Mouse (Mus musculus) heart, postnatal 36 days (tissue): ENCODE results near the gene Csrp1. TPM values are rescaled to one million over a fixed set of nuclear protein-coding genes. Genes with fewer than 3 reads are reported as not detected.

ENCODE experiments used
- DNase-seq, 2 experiments: peaks; one replicate each; pipeline ENCODE4 v3.0.0; 2021 to 2022
- intact Hi-C: fragments of 180-260 bp; cut with DNase I; formaldehyde crosslinking; loops from one replicate; pipeline ENCODE4 v1.15.1; 2025
- total RNA-seq, 2 experiments: library from RNA; stranded (reverse); gene quantifications; 2 replicates each; pipeline ENCODE4 v1.2.3; 2021

The Csrp1 gene
- total RNA-seq, 2 experiments from 2014 or later = 46.5 to 52.8 TPM

DNA sequence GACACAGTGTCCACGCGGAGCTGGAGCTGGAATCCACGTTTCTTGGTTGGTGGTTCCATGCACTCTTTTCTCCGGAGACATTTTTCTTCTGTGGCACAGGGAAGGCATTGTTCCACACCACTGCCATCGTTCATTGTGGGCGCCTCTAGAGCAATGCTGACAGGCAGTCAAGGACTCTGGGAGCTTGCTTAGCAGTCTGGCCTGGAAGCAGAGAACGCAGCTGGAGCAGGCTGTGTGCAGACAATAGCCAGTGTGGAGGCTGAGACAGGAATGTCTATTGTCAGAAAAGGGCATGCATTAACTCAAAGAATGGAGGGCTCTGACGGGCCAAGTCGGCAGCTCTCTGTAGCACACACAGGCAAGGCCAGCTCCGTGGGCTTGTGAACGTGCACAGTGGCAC lies 25.7 kb upstream of the Csrp1 start:
- DNase-seq = no peak
- intact Hi-C loops = loop anchor here (10.0 kb wide), 1 partner anchor 529 kb away; the partner anchor contains the start of gene Gpr37l1

DNA sequence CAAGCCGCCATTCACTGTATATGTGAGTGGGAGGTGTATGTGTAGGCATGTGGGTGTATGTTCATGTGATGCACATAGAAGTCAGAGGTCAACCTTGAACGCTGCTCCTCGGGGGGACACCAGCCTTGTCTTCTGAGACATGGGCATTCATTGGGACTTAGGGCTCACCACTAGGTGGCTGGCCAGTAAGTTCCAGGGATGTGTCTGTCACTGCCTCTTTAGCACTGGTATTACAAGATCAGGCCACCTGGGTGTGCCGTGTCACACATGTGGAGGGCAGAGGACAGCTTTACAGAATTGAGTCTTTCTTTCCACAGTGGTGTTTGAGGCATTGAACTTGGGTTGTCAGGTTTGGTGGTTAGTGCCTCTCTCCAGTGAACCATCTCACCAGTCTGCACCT lies 22.4 kb upstream of the Csrp1 start:
- intact Hi-C loops = loop anchor here (10.0 kb wide), 1 partner anchor 533 kb away; the partner anchor contains the start of gene Gpr37l1
- no peak for DNase-seq

- intact Hi-C loops = loop anchor here (1.0 to 10.0 kb wide), 2 partner anchors 10 to 533 kb away; partner anchors contain the start of gene Gpr37l1
- no peak for DNase-seq
Observed at GRCm38 (mm10) chr1:135698046-135698445, 21.8 kb upstream of the Csrp1 start.

GRCm38 (mm10) chr1:135698451-135698921 lies 21.4 kb upstream of the Csrp1 start:
- no peak for DNase-seq
- intact Hi-C loops = loop anchor here (1.0 to 10.0 kb wide), 2 partner anchors 10 to 534 kb away; partner anchors contain the start of gene Gpr37l1

- intact Hi-C loops = loop anchor here (1.0 to 10.0 kb wide), 5 partner anchors 11 to 534 kb away; partner anchors contain the start of gene Gpr37l1
- peak; percentile 86 for DNase-seq
Observed at GRCm38 (mm10) chr1:135698996-135699705, 20.7 kb upstream of the Csrp1 start.

GRCm38 (mm10) chr1:135699892-135700291 lies 20.0 kb upstream of the Csrp1 start:
- no peak for DNase-seq
- intact Hi-C loops = loop anchor here (1.0 to 10.0 kb wide), 4 partner anchors 30 to 535 kb away; partner anchors contain the start of gene Gpr37l1

- DNase-seq = peak; percentile 80 to 86
- intact Hi-C loops = no loop called here
Observed at GRCm38 (mm10) chr1:135700605-135701004, 19.3 kb upstream of the Csrp1 start.

- intact Hi-C loops = no loop called here
- DNase-seq = no peak
Observed at GRCm38 (mm10) chr1:135701314-135701713, 18.5 kb upstream of the Csrp1 start.

DNA sequence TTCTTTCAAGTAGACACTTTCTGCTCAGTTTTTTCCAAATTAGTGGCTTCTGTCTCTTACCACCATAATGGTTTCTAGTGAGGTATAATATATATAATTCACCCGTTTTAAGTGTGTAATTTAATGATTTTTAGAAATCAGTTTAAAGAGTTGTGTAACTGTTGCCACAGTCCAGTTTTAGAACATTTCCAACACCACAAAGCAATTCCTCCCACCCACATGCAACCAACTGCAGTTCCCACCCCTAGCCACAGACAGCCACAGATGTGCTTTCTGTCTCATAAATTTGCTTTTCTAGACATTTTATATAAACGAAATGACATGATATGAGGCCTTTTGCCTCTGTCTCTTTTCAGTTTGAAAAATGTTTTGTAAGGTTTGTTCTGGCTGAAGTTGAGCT lies 17.1 kb upstream of the Csrp1 start:
- DNase-seq = no peak
- intact Hi-C loops = no loop called here

DNA sequence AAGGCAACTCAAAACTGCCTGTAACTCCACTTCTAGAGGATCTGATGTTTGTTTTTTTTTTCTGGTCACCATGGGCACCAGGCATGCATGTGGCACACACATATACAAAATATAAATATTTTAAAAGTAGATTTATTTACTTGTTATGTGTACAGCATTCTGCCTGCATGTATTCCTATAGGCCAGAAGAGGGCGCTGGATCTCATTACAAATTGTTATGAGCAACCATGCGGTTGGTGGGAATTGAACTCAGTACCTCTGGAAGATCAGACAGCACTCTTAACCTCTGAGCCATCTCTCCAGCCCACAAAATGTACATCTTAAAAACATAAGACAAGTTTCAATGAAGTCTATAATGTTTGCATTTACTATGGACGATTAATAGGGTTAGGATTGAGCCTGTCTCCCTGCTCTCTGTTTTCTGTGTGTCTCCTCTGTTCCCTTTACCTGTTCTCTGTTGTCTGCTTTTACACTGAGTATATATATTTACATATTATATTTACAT lies 15.5 kb upstream of the Csrp1 start:
- intact Hi-C loops = no loop called here
- no peak for DNase-seq

DNA sequence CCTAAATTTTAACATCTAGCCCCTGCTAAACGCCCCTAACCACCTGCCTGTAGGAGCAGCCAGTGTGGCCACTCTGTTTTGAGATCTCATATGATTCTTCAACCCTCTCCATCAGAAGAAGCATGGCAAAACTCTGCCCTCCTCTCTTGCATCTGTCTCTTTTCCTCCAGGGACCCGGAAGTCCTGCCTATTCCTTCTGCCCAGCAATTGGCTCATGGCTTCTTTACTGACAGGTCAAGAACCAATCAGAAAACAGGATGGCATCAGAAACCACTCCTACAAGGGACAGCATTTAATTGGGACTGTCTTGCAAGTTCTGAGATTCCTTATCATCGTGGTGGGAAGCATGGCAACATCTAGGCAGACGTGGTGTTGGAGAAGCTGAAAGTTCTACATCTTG lies 11.5 kb upstream of the Csrp1 start:
- DNase-seq = no peak
- intact Hi-C loops = no loop called here

GRCm38 (mm10) chr1:135711126-135711525 lies 8.7 kb upstream of the Csrp1 start:
- no peak for DNase-seq
- intact Hi-C loops = loop anchor here (10.0 kb wide), 1 partner anchor 234 kb away; no protein-coding TSS in a partner anchor

- intact Hi-C loops = loop anchor here (10.0 kb wide), 1 partner anchor 231 kb away; no protein-coding TSS in a partner anchor
- DNase-seq = no peak
Observed at GRCm38 (mm10) chr1:135714028-135714815, 5.6 kb upstream of the Csrp1 start.

GRCm38 (mm10) chr1:135714901-135715609 lies 4.8 kb upstream of the Csrp1 start:
- DNase-seq = no peak
- intact Hi-C loops = loop anchor here (10.0 kb wide), 1 partner anchor 230 kb away; no protein-coding TSS in a partner anchor

DNA sequence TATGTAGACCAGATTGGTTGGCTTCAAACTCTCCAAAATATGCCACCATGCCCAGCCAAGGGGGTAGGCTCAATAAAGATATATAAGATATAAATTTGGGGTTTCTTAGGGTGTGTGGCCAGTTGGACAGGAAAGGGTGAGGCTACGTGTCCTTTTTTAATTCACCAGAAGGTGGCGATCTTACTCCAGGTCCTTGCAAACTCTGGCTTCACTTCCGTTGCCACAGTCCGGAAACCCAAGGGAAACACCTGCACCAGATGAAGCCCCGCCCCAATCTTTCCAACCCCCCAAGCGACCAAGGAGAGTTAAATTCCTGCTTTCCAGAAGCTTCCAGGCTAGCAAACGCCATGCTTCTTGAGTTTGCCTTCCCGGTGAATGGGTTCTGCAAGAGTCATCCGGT lies 375 bp upstream of the Csrp1 start:
- intact Hi-C loops = loop anchor here (1.0 to 10.0 kb wide), 3 partner anchors 34 to 225 kb away; no protein-coding TSS in a partner anchor
- peak; percentile 74 to 77 for DNase-seq

DNA sequence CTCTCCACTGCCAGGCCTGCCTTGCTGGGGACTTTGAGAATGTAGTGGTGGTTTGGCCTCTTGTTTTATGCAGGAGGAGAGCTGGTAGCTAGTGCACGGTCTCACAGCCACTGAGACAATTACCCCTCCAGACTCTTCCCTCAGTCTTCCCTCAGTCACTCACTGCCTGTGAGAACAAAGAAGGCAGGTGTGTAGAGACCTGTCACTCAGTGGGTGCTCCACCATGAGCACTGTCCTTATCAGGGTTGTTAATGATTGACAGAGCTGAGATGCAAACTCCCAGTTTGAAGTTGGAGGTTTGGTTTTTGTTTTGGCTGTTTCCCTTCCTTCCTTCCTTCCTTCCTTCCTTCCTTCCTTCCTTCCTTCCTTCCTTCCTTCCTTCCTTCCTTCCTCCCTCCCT lies 3.2 kb downstream of the Csrp1 start:
- intact Hi-C loops = no loop called here
- no peak for DNase-seq

DNA sequence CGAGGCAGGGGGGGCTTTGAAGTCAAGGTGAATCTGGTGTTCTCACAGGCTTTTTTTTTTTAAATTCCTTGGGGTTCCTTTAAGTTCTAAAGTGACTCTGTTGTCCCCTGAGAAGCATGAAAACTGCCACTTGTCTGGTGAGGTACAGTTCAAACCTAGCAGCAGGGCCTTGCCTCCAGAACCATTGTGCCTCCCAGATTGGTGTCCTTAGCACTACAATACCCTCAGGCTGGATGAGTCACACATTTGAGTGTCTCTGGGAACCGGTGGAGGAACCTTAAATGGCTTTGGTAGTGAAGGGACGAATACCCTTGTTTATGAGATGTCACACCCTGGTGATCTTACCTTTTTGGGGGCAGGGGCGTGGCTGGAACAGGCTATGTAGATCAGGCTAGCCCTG lies 4.3 kb downstream of the Csrp1 start:
- no peak for DNase-seq
- intact Hi-C loops = no loop called here

DNA sequence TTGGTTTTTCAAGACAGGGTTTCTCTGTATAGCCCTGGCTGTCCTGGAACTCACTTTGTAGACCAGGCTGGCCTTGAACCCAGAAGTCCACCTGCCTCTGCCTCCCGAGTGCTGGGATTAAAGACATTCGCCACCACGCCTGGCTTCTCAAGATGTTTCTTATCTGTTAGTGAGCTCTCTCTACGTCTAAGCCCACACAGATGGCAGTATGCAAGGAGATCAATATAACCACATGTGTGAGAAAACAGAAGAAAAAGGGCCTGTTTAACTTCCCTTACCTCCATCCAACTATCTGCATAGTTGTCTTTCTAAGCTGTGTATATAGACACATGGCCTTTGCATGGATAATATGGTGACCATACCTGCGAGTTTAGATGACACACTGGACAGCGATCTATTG lies 5.5 kb downstream of the Csrp1 start:
- no peak for DNase-seq
- intact Hi-C loops = no loop called here

DNA sequence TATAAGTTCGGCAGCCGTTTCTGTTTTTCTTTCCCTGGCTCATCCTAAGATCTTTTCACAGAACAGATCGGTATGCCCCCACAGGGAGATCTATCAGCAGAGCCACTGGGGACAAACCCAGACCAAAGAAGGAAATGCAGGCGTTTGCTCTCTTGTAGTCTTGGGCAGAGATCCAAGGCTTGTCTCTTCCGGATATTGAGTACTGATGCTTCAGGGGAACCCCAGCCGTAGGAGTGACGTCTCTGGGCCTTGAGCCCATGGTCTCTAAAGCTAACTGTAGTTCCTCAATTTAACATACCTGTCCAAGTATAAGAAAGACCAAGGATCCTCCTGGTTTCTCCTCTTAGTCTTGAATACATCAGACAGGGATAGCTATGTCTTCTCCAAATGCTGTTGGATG lies 6.1 kb downstream of the Csrp1 start:
- peak; percentile 43 to 46 for DNase-seq
- intact Hi-C loops = no loop called here
